Mouse (Mus musculus) lung, postnatal 0 days (tissue): ENCODE measurements around the gene Fam169b.

ENCODE experiments used
- CTCF ChIP-seq: IDR thresholded peaks from 2 replicates; pipeline ENCODE4 v1.5.1; 2016; ENCODE audit warnings: antibody characterized with exemption, mild to moderate bottlenecking
- EP300 ChIP-seq: IDR thresholded peaks from 2 replicates; pipeline ENCODE4 v1.6.1; 2016; ENCODE audit warnings: antibody characterized with exemption, mild to moderate bottlenecking, control low read depth

DNA sequence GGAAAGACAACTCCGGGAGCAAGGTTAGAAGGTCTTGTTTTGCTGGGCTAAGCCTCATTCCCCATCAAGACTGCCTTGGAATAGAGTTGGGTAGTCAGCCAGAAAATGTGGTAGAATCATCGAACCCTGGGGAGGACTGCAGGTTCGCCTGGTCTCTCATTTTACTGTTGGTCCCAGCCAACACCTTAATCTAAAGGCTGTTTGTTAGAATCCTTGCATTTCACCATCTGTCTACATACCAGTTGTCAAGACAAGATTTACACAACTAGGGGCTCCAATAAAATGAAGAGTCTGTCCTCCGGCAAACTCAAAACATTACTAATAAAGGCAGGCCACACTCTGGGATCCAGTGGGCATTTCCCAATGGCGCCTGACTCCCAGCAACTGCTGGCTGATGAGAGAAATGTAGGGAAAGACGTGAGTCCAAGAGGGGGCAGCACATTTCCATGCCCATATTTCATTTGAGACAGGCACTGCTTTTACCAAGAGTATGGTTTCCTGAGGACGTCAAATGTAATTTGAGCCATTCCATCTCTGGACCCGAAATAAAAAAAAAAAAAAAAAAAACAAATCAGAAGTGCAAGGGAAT is 10.9 kb upstream of the Fam169b start:
- TF ChIP-seq EP300 (no peak), CTCF (peak; percentile 36)
